In the genomic region with DNA sequence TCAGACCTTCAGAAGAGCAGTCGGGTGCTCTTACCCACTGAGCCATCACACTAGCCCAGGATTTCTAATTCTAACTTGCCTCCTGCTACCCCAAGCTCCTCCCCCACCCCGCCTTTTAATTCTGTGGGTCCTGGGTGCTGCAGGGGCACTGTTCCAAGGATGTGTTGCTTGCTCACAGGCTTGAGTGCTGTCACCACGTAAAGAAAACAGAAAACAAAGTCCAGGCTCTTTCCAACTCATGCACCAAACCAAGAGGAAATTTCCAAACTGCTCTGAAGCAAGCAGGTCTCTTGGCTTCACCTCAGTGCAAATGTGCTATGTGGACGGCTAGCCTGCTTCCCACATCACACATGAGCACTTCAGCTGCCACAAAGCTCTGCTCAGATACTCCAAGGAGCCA, we compare ENCODE assay signal across 17 mouse cellular contexts. TPM values are rescaled to one million over a fixed set of nuclear protein-coding genes. Genes with fewer than 3 reads are reported as not detected.
DNase-seq lines count a peak whose midpoint lies in the region; ATAC-seq and TF ChIP-seq lines count a peak whose summit lies in the region.
"Had no signal": no experiment of that assay in that cellular context is flagged by ENCODE, and none has a peak within 500 bp of the region (broad histone marks: within the 10 kb centered on the region; RNA-seq: fewer than 3 reads in every experiment).

No protein-coding gene starts in this region.

- DNase-seq in embryonic facial prominence, embryonic 10.5 days (ENCODE audit: low spot score), result no peak
- no peak for DNase-seq in layer of hippocampus, adult 2 months (ENCODE audit: low spot score in 2 of 2)
- DNase-seq in layer of hippocampus, adult 11-12 months (ENCODE audit: low spot score), result no peak
- DNase-seq in NIH3T3 (ENCODE audit: low read depth), result peak; percentile 28
- no peak for DNase-seq in liver, embryonic 13.5 days
- no peak for DNase-seq in spleen, postnatal 4 days (ENCODE audit: low spot score in 2 of 2)
- no peak for DNase-seq in T-cell, adult 2 months (ENCODE audit: low spot score)
- DNase-seq: adrenal gland, adult 8-10 months; cerebellum, adult 9-11 months; heart, postnatal 36 days; lung, adult 18-20 months; retina, postnatal 1 day; thymus, postnatal 4 days had no signal

- no peak overlapping the region for H3K4me2 ChIP-seq in embryonic facial prominence, embryonic 13.5 days
- H3K4me2 ChIP-seq in liver, embryonic 13.5 days, result no peak overlapping the region
- H3K4me2 ChIP-seq: neural tube, embryonic 13.5 days had no signal

- peaks cover 53% of the 10 kb centered on the region for H3K36me3 ChIP-seq in embryonic facial prominence, embryonic 13.5 days
- H3K36me3 ChIP-seq in embryonic facial prominence, embryonic 10.5 days (replicated peaks), result peaks cover 71% of the 10 kb centered on the region
- peaks cover 68% of the 10 kb centered on the region for H3K36me3 ChIP-seq in liver, embryonic 13.5 days

- no peak overlapping the region for H3K4me3 ChIP-seq in embryonic facial prominence, embryonic 13.5 days
- H3K4me3 ChIP-seq in embryonic facial prominence, embryonic 10.5 days, result no peak overlapping the region
- no peak overlapping the region for H3K4me3 ChIP-seq in layer of hippocampus, adult 2 months
- H3K4me3 ChIP-seq in liver, embryonic 13.5 days (replicated peaks), result no peak overlapping the region
- H3K4me3 ChIP-seq: neural tube, embryonic 13.5 days had no signal

- peaks cover 26% of the 10 kb centered on the region for H3K4me1 ChIP-seq in embryonic facial prominence, embryonic 13.5 days
- peaks cover 21% of the 10 kb centered on the region for H3K4me1 ChIP-seq in embryonic facial prominence, embryonic 10.5 days
- H3K4me1 ChIP-seq in liver, embryonic 13.5 days (replicated peaks), result peaks cover 55% of the 10 kb centered on the region

- 78% methylated on average over 4 of the region's 4 CpGs for WGBS in embryonic facial prominence, embryonic 13.5 days
- WGBS in embryonic facial prominence, embryonic 10.5 days, result 86% methylated on average over 4 of the region's 4 CpGs
- 65% methylated on average over 4 of the region's 4 CpGs for WGBS in liver, embryonic 13.5 days (ENCODE audit: insufficient replicate concordance)

- H3K27me3 ChIP-seq in embryonic facial prominence, embryonic 13.5 days, result no peaks in the 10 kb centered on the region
- H3K27me3 ChIP-seq in embryonic facial prominence, embryonic 10.5 days (replicated peaks; ENCODE audit: low read depth, poor library complexity, severe bottlenecking), result no peaks in the 10 kb centered on the region
- H3K27me3 ChIP-seq in liver, embryonic 13.5 days, result no peaks in the 10 kb centered on the region
- H3K27me3 ChIP-seq: neural tube, embryonic 13.5 days had no signal

- no peak for TF ChIP-seq CTCF in layer of hippocampus, adult 2 months (conservative IDR thresholded peaks at IDR 0.05)

- H3K9me3 ChIP-seq in embryonic facial prominence, embryonic 13.5 days, result no peaks in the 10 kb centered on the region
- no peaks in the 10 kb centered on the region for H3K9me3 ChIP-seq in embryonic facial prominence, embryonic 10.5 days
- H3K9me3 ChIP-seq in liver, embryonic 13.5 days (replicated peaks), result no peaks in the 10 kb centered on the region
- H3K9me3 ChIP-seq: neural tube, embryonic 13.5 days had no signal

- ATAC-seq in embryonic facial prominence, embryonic 13.5 days (ENCODE audit: insufficient number of reproducible peaks, insufficient read depth, low FRiP score, low TSS enrichment, low read depth), result no peak
- no peak for ATAC-seq in liver, embryonic 13.5 days (ENCODE audit: low read depth)

- no peak overlapping the region for H3K27ac ChIP-seq in embryonic facial prominence, embryonic 13.5 days
- H3K27ac ChIP-seq in embryonic facial prominence, embryonic 10.5 days (replicated peaks), result no peak overlapping the region
- H3K27ac ChIP-seq in layer of hippocampus, adult 2 months, result peak overlapping the region; percentile 25; the same call in 1 of the 2 replicates
- 0 out of 2 replicates have a peak overlapping the region, but pooled peaks have one; percentile 27 for H3K27ac ChIP-seq in liver, embryonic 13.5 days
- H3K27ac ChIP-seq: macrophage; neural tube, embryonic 13.5 days had no signal

- peak overlapping the region; percentile 46; the same call in 1 of the 2 replicates for H3K9ac ChIP-seq in embryonic facial prominence, embryonic 13.5 days
- peak overlapping the region; percentile 8; the same call in 1 of the 2 replicates for H3K9ac ChIP-seq in liver, embryonic 13.5 days
- H3K9ac ChIP-seq: neural tube, embryonic 13.5 days had no signal

RNA-seq across cellular contexts. Expression of gene U2af1, which starts 3.3 kb away (rescaled TPM):
- polyA plus RNA-seq in embryonic facial prominence, embryonic 13.5 days (2015; fragmentation: Nextera tagmentation; extraction: Ambion mirVana), result 349 and 362 TPM in 2 replicates
- polyA plus RNA-seq in embryonic facial prominence, embryonic 10.5 days (2016; fragmentation: Nextera tagmentation; extraction: Ambion mirVana), result 464 and 498 TPM in 2 replicates
- total RNA-seq in layer of hippocampus, adult 2 months (2021), result 100 to 1,000 TPM; 125 to 131 TPM
- polyA plus RNA-seq in liver, embryonic 13.5 days (2015; fragmentation: Nextera tagmentation; extraction: Ambion mirVana), result 223 and 239 TPM in 2 replicates

RNA-seq across cellular contexts. Expression of gene Cbs, which starts 18.3 kb away (rescaled TPM):
- polyA plus RNA-seq in embryonic facial prominence, embryonic 13.5 days (2015; fragmentation: Nextera tagmentation; extraction: Ambion mirVana), result 2.9 and 4.3 TPM in 2 replicates
- polyA plus RNA-seq in embryonic facial prominence, embryonic 10.5 days (2016; fragmentation: Nextera tagmentation; extraction: Ambion mirVana), result 2.5 and 2.8 TPM in 2 replicates
- total RNA-seq in layer of hippocampus, adult 2 months (2021), result 10 to 100 TPM; 60.7 to 62.4 TPM
- polyA plus RNA-seq in liver, embryonic 13.5 days (2015; fragmentation: Nextera tagmentation; extraction: Ambion mirVana), result 11.0 and 11.6 TPM in 2 replicates
- polyA plus RNA-seq: macrophage had no signal

RNA-seq across cellular contexts. Expression of gene Cryaa, which starts 22.2 kb away (rescaled TPM):
- polyA plus RNA-seq in embryonic facial prominence, embryonic 13.5 days (2015; fragmentation: Nextera tagmentation; extraction: Ambion mirVana), result 1.9 TPM in 1 of 2 replicates, not detected in the other
- 0.77 TPM in 1 of 2 replicates, not detected in the other for polyA plus RNA-seq in embryonic facial prominence, embryonic 10.5 days (2016; fragmentation: Nextera tagmentation; extraction: Ambion mirVana)
- under 1 TPM; 0.49 to 0.66 TPM for total RNA-seq in layer of hippocampus, adult 2 months (2021)
- polyA plus RNA-seq in liver, embryonic 13.5 days (2015; fragmentation: Nextera tagmentation; extraction: Ambion mirVana), result not detected in 2 replicates
- total RNA-seq: adrenal gland, adult 8-10 months; granulocyte monocyte progenitor cell, adult 5-6 weeks; heart, postnatal 36 days had no signal
- polyA plus RNA-seq: macrophage; neural tube, embryonic 13.5 days had no signal

Comparison
In these comparisons a context has a peak if more than half of its experiments do, and no peak if none do; other contexts are left out.
1. H3K27ac ChIP-seq: peak in layer of hippocampus, adult 2 months (single experiment) and liver, embryonic 13.5 days (single experiment); none in embryonic facial prominence, embryonic 13.5 days (single experiment) and embryonic facial prominence, embryonic 10.5 days (single experiment).